Mouse (Mus musculus): ENCODE measurements at regions not wholly inside any gene's neighbourhood (a gene's known extent, or its start where the extent isn't known, plus 50 kb on each side); places are given as distances from the start of the nearest gene placed in this dataset.
A peak's percentile ranks its signal among the peaks of the same experiment; 100 is the strongest.

- Histone ChIP-seq H3K4me3 (ENCODE audit: low read depth, low read length) (no peak overlapping the region), H3K9ac (ENCODE audit: low read depth, poor library complexity, severe bottlenecking) (no peak overlapping the region), H3K27me3 (ENCODE audit: control insufficient read depth, insufficient read depth, low read length, poor library complexity, severe bottlenecking) (no peaks in the 10 kb centered on the region), H3K4me1 (ENCODE audit: control insufficient read depth, insufficient read depth, low read length) (peaks cover 1% of the 10 kb centered on the region), H3K36me3 (ENCODE audit: control insufficient read depth, insufficient read depth, low read length, poor library complexity, severe bottlenecking) (no peaks in the 10 kb centered on the region), H3K27ac (ENCODE audit: insufficient read depth, low read length) (no peak overlapping the region), H3K9me3 (replicated peaks; ENCODE audit: control insufficient read depth, insufficient read depth, low read length, poor library complexity, severe bottlenecking) (no peaks in the 10 kb centered on the region)
- no peak for TF ChIP-seq EP300 (IDR thresholded peaks at IDR 0.05; ENCODE audit: insufficient read depth, low read depth, low read length)
- no peak for TF ChIP-seq POLR2A (IDR thresholded peaks at IDR 0.05; ENCODE audit: insufficient read depth, low read length)
Measured at GRCm38 (mm10) chr5:77483053-77483717, 75.3 kb upstream of the Igfbp7 start.

DNA sequence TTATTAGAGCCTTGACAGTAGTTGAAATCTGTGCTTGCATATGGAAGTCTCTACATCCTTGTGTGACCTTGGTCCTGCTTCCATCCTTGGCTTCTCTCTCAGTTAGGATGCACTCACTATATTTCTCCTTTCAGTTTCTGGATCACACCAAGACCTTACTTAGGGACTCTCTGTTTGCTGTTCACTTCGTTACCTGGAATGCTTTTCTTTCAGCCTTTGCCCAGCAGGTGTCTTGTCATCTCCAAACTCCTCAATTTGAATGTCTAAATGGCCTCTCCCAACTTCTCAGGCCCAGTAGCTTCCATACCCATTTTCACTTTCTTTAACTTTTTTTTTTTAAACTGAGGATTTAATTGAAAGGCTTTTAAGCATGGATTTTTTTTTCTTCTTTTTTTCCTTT, 74.0 kb upstream of the Igfbp7 start:
- Histone ChIP-seq H3K4me3 (ENCODE audit: low read depth, low read length) (no peak overlapping the region), H3K27me3 (ENCODE audit: control insufficient read depth, insufficient read depth, low read length, poor library complexity, severe bottlenecking) (no peaks in the 10 kb centered on the region), H3K27ac (ENCODE audit: insufficient read depth, low read length) (no peak overlapping the region), H3K9me3 (replicated peaks; ENCODE audit: control insufficient read depth, insufficient read depth, low read length, poor library complexity, severe bottlenecking) (no peaks in the 10 kb centered on the region), H3K9ac (ENCODE audit: low read depth, poor library complexity, severe bottlenecking) (no peak overlapping the region), H3K4me1 (ENCODE audit: control insufficient read depth, insufficient read depth, low read length) (peaks cover 1% of the 10 kb centered on the region), H3K36me3 (ENCODE audit: control insufficient read depth, insufficient read depth, low read length, poor library complexity, severe bottlenecking) (no peaks in the 10 kb centered on the region)
- TF ChIP-seq POLR2A (IDR thresholded peaks at IDR 0.05; ENCODE audit: insufficient read depth, low read length) (no peak), CTCF (IDR thresholded peaks at IDR 0.05; ENCODE audit: low read depth, low read length) (no peak), EP300 (IDR thresholded peaks at IDR 0.05; ENCODE audit: insufficient read depth, low read depth, low read length) (no peak)

GRCm38 (mm10) chr5:77477794-77478193, 70.0 kb upstream of the Igfbp7 start:
- Histone ChIP-seq H3K4me3 (ENCODE audit: low read depth, low read length) (no peak overlapping the region), H3K9ac (ENCODE audit: low read depth, poor library complexity, severe bottlenecking) (no peak overlapping the region), H3K9me3 (replicated peaks; ENCODE audit: control insufficient read depth, insufficient read depth, low read length, poor library complexity, severe bottlenecking) (no peaks in the 10 kb centered on the region), H3K27ac (ENCODE audit: insufficient read depth, low read length) (no peak overlapping the region), H3K27me3 (ENCODE audit: control insufficient read depth, insufficient read depth, low read length, poor library complexity, severe bottlenecking) (no peaks in the 10 kb centered on the region), H3K36me3 (ENCODE audit: control insufficient read depth, insufficient read depth, low read length, poor library complexity, severe bottlenecking) (no peaks in the 10 kb centered on the region), H3K4me1 (ENCODE audit: control insufficient read depth, insufficient read depth, low read length) (peaks cover 1% of the 10 kb centered on the region)
- TF ChIP-seq CTCF (IDR thresholded peaks at IDR 0.05; ENCODE audit: low read depth, low read length) = no peak
- TF ChIP-seq POLR2A (IDR thresholded peaks at IDR 0.05; ENCODE audit: insufficient read depth, low read length) = no peak
- no peak for TF ChIP-seq EP300 (IDR thresholded peaks at IDR 0.05; ENCODE audit: insufficient read depth, low read depth, low read length)

DNA sequence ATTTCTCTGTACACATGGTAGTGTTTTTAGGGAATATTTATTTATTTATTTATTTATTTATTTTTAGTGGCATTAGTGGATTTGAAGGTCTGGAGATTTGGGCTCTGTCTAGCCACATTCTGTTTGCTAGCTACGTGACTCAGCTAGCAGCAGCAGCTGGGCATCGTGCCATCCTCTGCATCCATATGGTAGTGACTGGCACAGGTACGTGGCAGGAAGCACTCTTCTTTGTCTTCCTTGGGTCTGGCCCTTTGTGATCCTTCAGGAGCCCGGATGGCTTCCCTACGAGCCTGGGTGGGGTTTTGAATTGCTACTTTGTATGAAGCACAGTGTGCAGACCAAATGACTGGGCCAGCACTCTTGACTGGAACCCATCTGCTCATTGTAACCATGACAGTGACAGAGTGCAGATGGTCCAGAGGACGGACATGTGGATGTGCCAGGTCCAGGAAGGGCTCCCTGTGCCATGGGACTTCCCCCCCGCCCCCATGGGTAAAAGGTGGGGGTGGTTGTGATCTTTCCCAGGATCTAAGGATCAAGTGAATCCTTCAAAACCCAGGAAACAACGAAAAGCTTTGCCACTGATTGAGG, 66.2 kb upstream of the Igfbp7 start:
- Histone ChIP-seq H3K27ac (ENCODE audit: insufficient read depth, low read length) (no peak overlapping the region), H3K4me1 (ENCODE audit: control insufficient read depth, insufficient read depth, low read length) (no peaks in the 10 kb centered on the region), H3K27me3 (ENCODE audit: control insufficient read depth, insufficient read depth, low read length, poor library complexity, severe bottlenecking) (no peaks in the 10 kb centered on the region), H3K9ac (ENCODE audit: low read depth, poor library complexity, severe bottlenecking) (no peak overlapping the region), H3K9me3 (replicated peaks; ENCODE audit: control insufficient read depth, insufficient read depth, low read length, poor library complexity, severe bottlenecking) (no peaks in the 10 kb centered on the region), H3K36me3 (ENCODE audit: control insufficient read depth, insufficient read depth, low read length, poor library complexity, severe bottlenecking) (no peaks in the 10 kb centered on the region), H3K4me3 (ENCODE audit: low read depth, low read length) (no peak overlapping the region)
- TF ChIP-seq POLR2A (IDR thresholded peaks at IDR 0.05; ENCODE audit: insufficient read depth, low read length) = no peak
- TF ChIP-seq CTCF (IDR thresholded peaks at IDR 0.05; ENCODE audit: low read depth, low read length) = no peak
- no peak for TF ChIP-seq EP300 (IDR thresholded peaks at IDR 0.05; ENCODE audit: insufficient read depth, low read depth, low read length)

DNA sequence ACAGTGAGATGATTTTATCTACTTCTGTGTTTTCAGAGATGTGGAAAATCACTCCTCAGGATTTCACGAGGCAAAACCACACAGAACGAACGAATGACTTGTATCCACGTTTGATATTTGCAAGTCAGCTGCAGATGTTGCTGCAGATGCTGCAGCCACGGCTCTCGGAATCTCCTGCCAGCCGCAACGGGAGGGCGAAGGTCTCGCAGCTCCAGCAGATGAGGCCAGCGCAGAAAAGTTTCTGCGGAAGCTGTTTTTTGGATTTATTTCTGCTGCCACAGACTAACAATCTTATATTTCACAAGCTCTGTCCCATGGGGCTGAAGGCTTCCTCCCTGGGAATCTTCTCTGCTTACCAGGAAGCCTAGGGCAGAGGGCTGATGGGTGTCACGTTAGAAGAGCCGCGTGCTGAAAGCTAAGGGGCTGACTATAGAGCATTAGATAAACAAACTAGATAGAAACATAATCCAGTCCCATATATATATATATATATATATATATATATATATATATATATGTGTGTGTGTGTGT, 61.5 kb upstream of the Igfbp7 start:
- no peak overlapping the region for H3K27ac ChIP-seq (ENCODE audit: insufficient read depth, low read length)
- no peaks in the 10 kb centered on the region for H3K9me3 ChIP-seq (replicated peaks; ENCODE audit: control insufficient read depth, insufficient read depth, low read length, poor library complexity, severe bottlenecking)
- no peaks in the 10 kb centered on the region for H3K27me3 ChIP-seq (ENCODE audit: control insufficient read depth, insufficient read depth, low read length, poor library complexity, severe bottlenecking)
- H3K4me1 ChIP-seq (ENCODE audit: control insufficient read depth, insufficient read depth, low read length) = no peaks in the 10 kb centered on the region
- no peak for TF ChIP-seq POLR2A (IDR thresholded peaks at IDR 0.05; ENCODE audit: insufficient read depth, low read length)
- no peak for TF ChIP-seq EP300 (IDR thresholded peaks at IDR 0.05; ENCODE audit: insufficient read depth, low read depth, low read length)
- TF ChIP-seq CTCF (IDR thresholded peaks at IDR 0.05; ENCODE audit: low read depth, low read length) = no peak
- no peak overlapping the region for H3K9ac ChIP-seq (ENCODE audit: low read depth, poor library complexity, severe bottlenecking)
- H3K36me3 ChIP-seq (ENCODE audit: control insufficient read depth, insufficient read depth, low read length, poor library complexity, severe bottlenecking) = no peaks in the 10 kb centered on the region
- no peak overlapping the region for H3K4me3 ChIP-seq (ENCODE audit: low read depth, low read length)

GRCm38 (mm10) chr5:77468467-77468866, 60.6 kb upstream of the Igfbp7 start:
- no peaks in the 10 kb centered on the region for H3K4me1 ChIP-seq (ENCODE audit: control insufficient read depth, insufficient read depth, low read length)
- peak; percentile 80 for TF ChIP-seq CTCF (IDR thresholded peaks at IDR 0.05; ENCODE audit: low read depth, low read length)
- no peak for TF ChIP-seq POLR2A (IDR thresholded peaks at IDR 0.05; ENCODE audit: insufficient read depth, low read length)
- no peak for TF ChIP-seq EP300 (IDR thresholded peaks at IDR 0.05; ENCODE audit: insufficient read depth, low read depth, low read length)
- no peaks in the 10 kb centered on the region for H3K9me3 ChIP-seq (replicated peaks; ENCODE audit: control insufficient read depth, insufficient read depth, low read length, poor library complexity, severe bottlenecking)
- no peak overlapping the region for H3K4me3 ChIP-seq (ENCODE audit: low read depth, low read length)
- no peak overlapping the region for H3K9ac ChIP-seq (ENCODE audit: low read depth, poor library complexity, severe bottlenecking)
- H3K36me3 ChIP-seq (ENCODE audit: control insufficient read depth, insufficient read depth, low read length, poor library complexity, severe bottlenecking) = no peaks in the 10 kb centered on the region
- H3K27ac ChIP-seq (ENCODE audit: insufficient read depth, low read length) = no peak overlapping the region
- H3K27me3 ChIP-seq (ENCODE audit: control insufficient read depth, insufficient read depth, low read length, poor library complexity, severe bottlenecking) = no peaks in the 10 kb centered on the region
